Mouse (Mus musculus) embryonic facial prominence, embryonic 11.5 days (tissue): ENCODE results near the gene Smim15. TPM values are rescaled to one million over a fixed set of nuclear protein-coding genes. Genes with fewer than 3 reads are reported as not detected.
A peak's percentile ranks its signal among the peaks of the same experiment; 100 is the strongest.

Experiments used
- ATAC-seq: fragments of 200-750 bp; cut with Nextera tagmentation; replicated peaks from 2 replicates; pipeline ENCODE4 v1.8.0; 2017; ENCODE audit warnings: low read depth; ENCODE audit not compliant: insufficient number of reproducible peaks, low FRiP score, low TSS enrichment
- DNase-seq: peaks from one replicate; pipeline ENCODE4 v3.0.0-alpha.2; 2015; ENCODE audit warnings: low spot score
- H3K27ac ChIP-seq: fragments of 300-500 bp; sonication (generic); replicated peaks from 2 replicates; pipeline ENCODE4 v1.5.1; 2014; ENCODE audit warnings: mild to moderate bottlenecking, low read depth, low read length, control low read depth
- H3K27me3 ChIP-seq: fragments of 300-500 bp; sonication (generic); 2 replicates; pipeline ENCODE4 v1.6.1; 2014; ENCODE audit warnings: mild to moderate bottlenecking, low read length, moderate library complexity, mixed read lengths; ENCODE audit not compliant: control insufficient read depth, insufficient read depth
- H3K36me3 ChIP-seq: fragments of 300-500 bp; sonication (generic); replicated peaks from 2 replicates; pipeline ENCODE4 v1.6.1; 2014; ENCODE audit warnings: low read depth, mild to moderate bottlenecking, low read length, moderate library complexity, mixed read lengths; ENCODE audit not compliant: control insufficient read depth, insufficient read depth
- H3K4me1 ChIP-seq: fragments of 300-500 bp; sonication (generic); 2 replicates; pipeline ENCODE4 v1.6.1; 2014; ENCODE audit warnings: low read length, mixed read lengths; ENCODE audit not compliant: control insufficient read depth, insufficient read depth
- H3K4me2 ChIP-seq: fragments of 300-500 bp; sonication (generic); 2 replicates; pipeline ENCODE4 v1.6.1; 2014; ENCODE audit warnings: low read depth, mild to moderate bottlenecking, control low read depth, low read length, moderate library complexity
- H3K4me3 ChIP-seq: fragments of 300-500 bp; sonication (generic); 2 replicates; pipeline ENCODE4 v1.5.1; 2014; ENCODE audit warnings: low read depth, low read length, control low read depth
- H3K9ac ChIP-seq: fragments of 300-500 bp; sonication (generic); replicated peaks from 2 replicates; pipeline ENCODE4 v1.6.1; 2014; ENCODE audit warnings: mild to moderate bottlenecking, control low read depth, low read length
- H3K9me3 ChIP-seq: fragments of 300-500 bp; sonication (generic); replicated peaks from 2 replicates; pipeline ENCODE4 v1.6.1; 2016; ENCODE audit warnings: mild to moderate bottlenecking, low read length, inconsistent platforms, mixed read lengths; ENCODE audit not compliant: control insufficient read depth
- WGBS: fragments of 180-500 bp; shearing (Covaris S2); extraction: QIAGEN DNeasy Blood & Tissue Kit; methylation state at CpG from one replicate; pipeline ENCODE4 v1.1.7; 2014; 5-methylcytosine and 5-hydroxymethylcytosine counted together
- polyA plus RNA-seq: library from polyadenylated mRNA; unstranded; fragments of >200 nt; fragmentation: Nextera tagmentation; extraction: Ambion mirVana; gene quantifications from 2 replicates; pipeline ENCODE4 v1.2.1, GENCODE M21; 2014

Gene Smim15
- polyA plus RNA-seq, 1 experiment from 2014 or later: 71.4 TPM

GRCm38 (mm10) chr13:108025802-108026201 is 18.4 kb upstream of the Smim15 start:
- no peaks in the 10 kb centered on the region for H3K27me3 ChIP-seq
- WGBS: 49% methylated on average over 3 of the region's 3 CpGs
- no peaks in the 10 kb centered on the region for H3K9me3 ChIP-seq
- ATAC-seq: no peak
- H3K4me2 ChIP-seq: no peak overlapping the region
- no peak overlapping the region for H3K4me3 ChIP-seq
- H3K27ac ChIP-seq: no peak overlapping the region
- H3K4me1 ChIP-seq: no peaks in the 10 kb centered on the region
- H3K36me3 ChIP-seq: no peaks in the 10 kb centered on the region
- no peak for DNase-seq
- no peak overlapping the region for H3K9ac ChIP-seq

DNA sequence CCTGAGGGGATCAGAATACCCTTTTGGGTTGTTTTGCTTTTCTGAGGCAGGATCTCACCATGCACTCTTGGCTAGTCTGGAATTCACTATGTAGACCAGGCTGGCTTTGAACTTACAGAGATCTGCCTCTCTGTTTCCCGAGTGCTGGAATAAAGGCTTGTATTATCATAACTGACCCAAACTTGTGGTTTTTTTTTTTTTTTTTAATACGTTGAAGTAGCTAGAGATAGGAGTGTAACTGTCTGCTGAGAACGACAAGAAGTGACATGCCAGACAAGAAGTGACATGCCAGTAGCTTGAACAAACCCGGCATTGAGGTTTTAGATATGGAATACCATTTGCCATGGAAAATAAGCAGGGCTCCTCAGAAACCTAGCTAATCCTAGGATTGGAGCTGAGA is 11.5 kb upstream of the Smim15 start:
- WGBS: 91% methylated on average over 4 of the region's 4 CpGs
- Histone ChIP-seq H3K4me2 (no peak overlapping the region), H3K27ac (no peak overlapping the region), H3K36me3 (no peaks in the 10 kb centered on the region; the same call in 1 of the 2 replicates), H3K4me1 (no peaks in the 10 kb centered on the region), H3K9me3 (no peaks in the 10 kb centered on the region), H3K9ac (no peak overlapping the region), H3K27me3 (no peaks in the 10 kb centered on the region), H3K4me3 (no peak overlapping the region)
- no peak for ATAC-seq
- DNase-seq: no peak

DNA sequence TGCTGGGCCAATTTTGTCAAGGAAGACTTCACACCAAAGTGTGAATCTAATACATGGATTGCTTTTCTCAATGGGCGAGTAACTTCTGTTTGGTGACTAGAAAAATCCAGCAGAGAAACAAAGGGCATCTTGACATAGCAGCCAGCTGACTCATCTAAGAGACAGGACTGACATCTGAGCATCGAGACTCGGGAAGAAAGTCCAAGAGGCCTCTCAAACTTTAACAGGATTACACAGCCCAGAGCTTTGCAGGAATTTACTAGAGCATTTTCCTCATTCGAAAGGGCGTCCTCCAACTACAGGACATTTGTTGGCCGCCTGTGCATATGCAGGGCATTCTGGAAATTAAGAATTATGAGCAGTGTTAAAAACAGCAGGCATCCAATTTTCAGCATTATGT is 4.9 kb upstream of the Smim15 start:
- ATAC-seq (no peak), DNase-seq (no peak)
- 58% methylated on average over 6 of the region's 6 CpGs for WGBS
- H3K9me3 ChIP-seq: no peaks in the 10 kb centered on the region
- no peak overlapping the region for H3K27ac ChIP-seq
- no peak overlapping the region for H3K4me3 ChIP-seq
- H3K36me3 ChIP-seq: no peaks in the 10 kb centered on the region; the same call in 1 of the 2 replicates
- no peaks in the 10 kb centered on the region for H3K27me3 ChIP-seq
- peaks cover 2% of the 10 kb centered on the region; the same call in 1 of the 2 replicates for H3K4me1 ChIP-seq
- no peak overlapping the region for H3K4me2 ChIP-seq
- no peak overlapping the region for H3K9ac ChIP-seq

DNA sequence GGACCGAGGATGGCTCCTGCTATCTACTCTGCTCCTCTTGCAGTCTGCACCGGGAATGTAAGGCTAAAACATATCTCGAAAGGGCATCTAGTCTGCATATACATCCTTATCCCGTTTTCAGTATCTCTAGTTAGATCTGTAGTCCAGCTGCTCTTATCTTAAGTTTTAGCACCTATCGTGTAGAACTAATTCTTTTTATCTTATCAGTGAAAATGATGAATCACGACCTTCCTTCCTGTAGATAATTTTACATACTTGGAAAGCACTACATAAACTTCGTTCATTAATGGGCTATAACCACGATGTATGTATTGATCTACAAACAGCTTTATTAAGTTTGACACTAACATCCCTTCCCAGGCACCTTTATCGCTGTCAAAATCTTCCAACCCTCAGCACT is 4.3 kb upstream of the Smim15 start:
- peaks cover 2% of the 10 kb centered on the region; the same call in 1 of the 2 replicates for H3K4me1 ChIP-seq
- no peaks in the 10 kb centered on the region for H3K27me3 ChIP-seq
- DNase-seq (no peak), ATAC-seq (no peak)
- H3K9me3 ChIP-seq: no peaks in the 10 kb centered on the region
- WGBS: 79% methylated on average over 9 of the region's 9 CpGs
- no peak overlapping the region for H3K4me2 ChIP-seq
- no peak overlapping the region for H3K9ac ChIP-seq
- H3K27ac ChIP-seq: no peak overlapping the region
- no peaks in the 10 kb centered on the region for H3K36me3 ChIP-seq
- no peak overlapping the region for H3K4me3 ChIP-seq

- WGBS: 69% methylated on average over 3 of the region's 3 CpGs
- peaks cover 2% of the 10 kb centered on the region; the same call in 1 of the 2 replicates for H3K4me1 ChIP-seq
These were observed 3.8 kb upstream of the Smim15 start for GRCm38 (mm10) chr13:108040451-108040850.

DNA sequence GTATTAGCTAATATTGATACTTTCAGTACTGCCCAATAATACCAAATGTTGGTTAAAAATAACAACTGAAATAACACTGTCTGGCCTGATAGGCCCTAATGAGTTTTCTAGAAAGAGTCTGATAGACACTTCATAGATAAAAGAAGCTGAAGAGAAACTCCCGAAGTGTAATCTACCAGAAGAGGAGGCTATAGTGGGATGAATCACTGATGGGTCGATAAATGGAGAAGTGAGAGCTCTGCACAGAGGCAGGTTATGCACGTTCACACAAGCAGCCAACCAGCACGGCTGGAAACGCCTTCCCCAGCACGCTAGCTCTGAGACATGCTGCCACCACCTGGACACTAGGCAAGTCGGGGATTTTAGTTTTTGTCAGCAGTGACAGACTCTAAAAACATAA is 2.9 kb upstream of the Smim15 start:
- H3K36me3 ChIP-seq: no peaks in the 10 kb centered on the region
- no peaks in the 10 kb centered on the region for H3K27me3 ChIP-seq
- no peak overlapping the region for H3K9ac ChIP-seq
- H3K27ac ChIP-seq: no peak overlapping the region
- ATAC-seq (no peak; the same call in 1 of the 2 replicates), DNase-seq (peak; percentile 84)
- no peak overlapping the region for H3K4me2 ChIP-seq
- peaks cover 2% of the 10 kb centered on the region; the same call in 1 of the 2 replicates for H3K4me1 ChIP-seq
- WGBS: 9% methylated on average over 7 of the region's 7 CpGs
- no peaks in the 10 kb centered on the region for H3K9me3 ChIP-seq
- no peak overlapping the region for H3K4me3 ChIP-seq

More at GRCm38 (mm10) chr13:108040451-108040850, 3.8 kb upstream of the Smim15 start:
- no peak for DNase-seq
- no peak overlapping the region for H3K4me3 ChIP-seq
- H3K4me2 ChIP-seq: no peak overlapping the region
- no peaks in the 10 kb centered on the region for H3K27me3 ChIP-seq
- no peaks in the 10 kb centered on the region for H3K36me3 ChIP-seq
- no peak overlapping the region for H3K9ac ChIP-seq
- ATAC-seq: no peak
- H3K27ac ChIP-seq: no peak overlapping the region
- no peaks in the 10 kb centered on the region for H3K9me3 ChIP-seq

DNA sequence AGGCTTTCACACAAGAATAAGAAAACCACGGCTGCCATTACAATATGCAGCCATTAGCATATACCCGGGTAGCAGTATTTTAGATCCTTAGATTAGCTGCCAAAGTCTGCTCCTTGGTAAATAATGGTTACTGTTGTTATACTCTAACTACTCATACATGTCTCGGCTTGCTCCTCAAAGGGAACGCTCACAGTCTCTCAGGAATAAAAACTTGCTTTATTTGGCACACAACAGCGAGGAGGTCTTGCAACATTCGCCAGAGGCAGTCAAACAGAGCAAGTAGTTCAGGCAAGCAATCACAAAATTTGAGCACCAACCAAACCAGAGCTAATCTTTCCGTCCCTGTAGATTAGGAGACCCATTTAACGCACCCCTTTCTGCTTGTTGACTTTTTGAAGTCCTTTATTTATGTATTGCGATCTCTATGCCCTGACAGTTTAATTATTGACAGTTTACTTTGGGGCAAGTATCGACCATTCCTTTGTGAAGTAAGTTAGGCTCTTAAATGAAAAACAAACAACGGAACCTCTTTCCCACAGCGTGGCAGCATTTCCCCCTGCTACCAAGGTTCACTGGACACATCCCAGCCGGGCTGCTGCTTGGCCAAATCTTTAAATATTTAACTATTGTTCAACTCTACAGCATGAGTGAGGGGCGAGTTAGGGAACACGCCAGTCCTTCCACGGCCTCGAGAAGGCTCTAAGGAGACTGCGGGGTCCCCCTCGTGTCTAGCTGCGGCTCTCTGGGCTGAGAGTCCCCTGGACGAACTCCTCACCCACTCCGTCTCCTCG is 620 bp upstream of the Smim15 start:
- no peaks in the 10 kb centered on the region for H3K27me3 ChIP-seq
- no peaks in the 10 kb centered on the region for H3K9me3 ChIP-seq
- ATAC-seq: peak; percentile 60; the same call in 1 of the 2 replicates
- no peaks in the 10 kb centered on the region for H3K36me3 ChIP-seq
- peak; percentile 44 for DNase-seq
- H3K27ac ChIP-seq: peak overlapping the region; percentile 79
- H3K4me2 ChIP-seq: peak overlapping the region; percentile 54
- peak overlapping the region; percentile 93 for H3K4me3 ChIP-seq
- peak overlapping the region; percentile 96 for H3K9ac ChIP-seq
- 4% methylated on average over 23 of the region's 23 CpGs for WGBS
- peaks cover 2% of the 10 kb centered on the region; the same call in 1 of the 2 replicates for H3K4me1 ChIP-seq

DNA sequence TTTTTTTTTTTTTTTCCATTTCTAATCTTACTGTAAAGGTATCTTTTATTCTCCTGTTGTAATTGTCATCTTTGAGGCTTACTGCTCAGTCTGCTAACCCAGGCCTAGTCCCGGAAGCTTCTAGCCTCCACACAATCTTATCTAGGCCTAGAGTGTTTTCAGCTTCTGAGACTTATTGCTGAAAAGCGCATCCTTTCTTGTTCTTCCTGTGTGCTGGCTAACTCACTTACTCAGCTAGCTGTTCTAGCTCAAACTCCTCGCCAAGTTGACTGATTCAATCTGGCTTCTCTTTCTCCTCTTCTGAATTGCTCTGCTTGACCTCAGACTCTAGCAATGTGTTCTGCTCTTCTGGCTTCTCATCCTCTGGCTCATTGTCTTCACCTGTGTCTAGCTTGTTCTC is 1.4 kb downstream of the Smim15 start:
- WGBS: 86% methylated on average over 3 of the region's 3 CpGs
- Histone ChIP-seq H3K27ac (no peak overlapping the region), H3K4me3 (no peak overlapping the region), H3K4me1 (peaks cover 2% of the 10 kb centered on the region; the same call in 1 of the 2 replicates), H3K9me3 (no peaks in the 10 kb centered on the region), H3K36me3 (no peaks in the 10 kb centered on the region), H3K4me2 (no peak overlapping the region), H3K27me3 (no peaks in the 10 kb centered on the region), H3K9ac (no peak overlapping the region)
- no peak for ATAC-seq
- DNase-seq: no peak
